Mouse (Mus musculus): ENCODE measurements around the gene Tshz2.

DNA sequence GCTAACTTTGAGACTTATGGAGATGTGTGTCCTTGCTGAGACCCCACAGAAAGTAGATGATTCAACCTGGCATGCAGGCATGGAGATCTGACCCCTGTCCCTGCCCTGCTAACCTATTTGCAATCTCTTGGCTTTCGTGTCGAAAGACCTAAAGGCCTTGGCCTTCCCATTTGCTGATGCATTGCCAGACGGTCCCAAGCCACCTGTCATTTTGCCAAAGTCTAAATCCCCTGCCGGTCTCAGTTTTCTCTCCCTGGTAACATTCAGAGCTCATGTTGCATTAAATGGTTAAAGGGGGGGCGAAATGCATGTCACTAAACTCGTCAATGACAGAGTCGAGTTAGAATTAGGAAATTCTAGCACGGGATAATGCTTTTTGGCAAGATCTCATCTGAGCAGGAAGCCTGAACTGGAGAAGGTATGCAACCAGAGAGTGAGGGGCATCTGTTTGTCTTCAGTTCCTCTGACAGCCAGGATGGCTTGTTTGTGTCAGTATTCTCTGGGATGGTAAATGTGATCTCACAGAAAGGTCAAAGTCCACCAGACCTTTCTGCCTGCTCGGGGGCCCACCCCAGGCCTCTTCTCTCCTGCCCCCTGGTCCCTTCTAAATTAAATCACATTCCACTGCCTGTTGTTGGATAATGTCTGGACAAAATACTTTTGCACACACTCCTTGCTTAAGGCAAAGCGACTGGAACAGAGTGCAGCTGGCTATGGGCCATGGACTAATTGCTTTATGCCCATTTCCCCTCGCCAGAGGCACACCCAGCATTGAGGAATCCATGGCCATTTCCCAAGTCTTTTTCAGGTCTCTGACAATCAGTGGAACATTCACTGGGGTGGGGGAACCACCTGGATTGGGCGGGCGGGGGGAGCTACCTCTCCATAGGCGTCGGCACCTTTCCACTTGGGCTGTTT is 118.0 kb downstream of the Tshz2 start:
- no peak for TF ChIP-seq CTCF (IDR thresholded peaks at IDR 0.05; ENCODE audit: control insufficient read depth, insufficient read depth, insufficient replicate concordance, low read depth, low read length)
- no peak for TF ChIP-seq POLR2A (IDR thresholded peaks at IDR 0.05; ENCODE audit: control insufficient read depth, low read depth, low read length)
